Mouse (Mus musculus): ENCODE measurements around the gene Ablim1. TPM values are rescaled to one million over a fixed set of nuclear protein-coding genes. Genes with fewer than 3 reads are reported as not detected.

The Ablim1 gene
- total and polyA plus RNA-seq, 3 experiments, result 101 to 454 (median 418) TPM

- H3K27me3 ChIP-seq (ENCODE audit: control insufficient read depth, insufficient read depth, low read length), result no peaks in the 10 kb centered on the region
- H3K4me1 ChIP-seq (ENCODE audit: control insufficient read depth, insufficient read depth, low read length), result peaks cover 14% of the 10 kb centered on the region
- no peaks in the 10 kb centered on the region for H3K79me2 ChIP-seq (replicated peaks; ENCODE audit: control insufficient read depth, insufficient read depth, low read length)
- 27% methylated on average over 8 of the region's 8 CpGs for WGBS
- H3K36me3 ChIP-seq (ENCODE audit: control insufficient read depth, insufficient read depth, low read length), result no peaks in the 10 kb centered on the region
- no peak overlapping the region for H3K9ac ChIP-seq (ENCODE audit: low read depth, low read length)
- H3K4me3 ChIP-seq, result no peak overlapping the region
- intact Hi-C loops (cut with DNase I), result no loop called here
- peak; percentile 59 to 73 for DNase-seq
- H3K27ac ChIP-seq, result peak overlapping the region; percentile 84
- TF ChIP-seq EP300 (IDR thresholded peaks at IDR 0.05; ENCODE audit: insufficient read depth, low read depth, low read length), result peak; percentile 55; the same call in 1 of the 2 replicates
- peak; percentile 42 for TF ChIP-seq CTCF (IDR thresholded peaks at IDR 0.05)
- TF ChIP-seq POLR2A (IDR thresholded peaks at IDR 0.05; ENCODE audit: insufficient read depth, low read depth, low read length), result 0 out of 2 replicates have a peak, but pooled peaks have one; percentile 10
These were observed 286.2 kb downstream of the Ablim1 start for GRCm38 (mm10) chr19:57028327-57029179.

- Histone ChIP-seq H3K27me3 (ENCODE audit: control insufficient read depth, insufficient read depth, low read length) (no peaks in the 10 kb centered on the region), H3K4me3 (no peak overlapping the region), H3K9ac (ENCODE audit: low read depth, low read length) (no peak overlapping the region), H3K79me2 (replicated peaks; ENCODE audit: control insufficient read depth, insufficient read depth, low read length) (no peaks in the 10 kb centered on the region), H3K4me1 (ENCODE audit: control insufficient read depth, insufficient read depth, low read length) (peaks cover 14% of the 10 kb centered on the region), H3K27ac (no peak overlapping the region), H3K36me3 (ENCODE audit: control insufficient read depth, insufficient read depth, low read length) (no peaks in the 10 kb centered on the region)
- DNase-seq, result no peak
- WGBS, result 58% methylated on average over 4 of the region's 4 CpGs
- intact Hi-C loops (cut with DNase I), result no loop called here
- TF ChIP-seq CTCF (IDR thresholded peaks at IDR 0.05) (no peak), POLR2A (IDR thresholded peaks at IDR 0.05; ENCODE audit: insufficient read depth, low read depth, low read length) (no peak), EP300 (IDR thresholded peaks at IDR 0.05; ENCODE audit: insufficient read depth, low read depth, low read length) (no peak)
These were observed 288.2 kb downstream of the Ablim1 start for GRCm38 (mm10) chr19:57026501-57026900.

- H3K36me3 ChIP-seq (ENCODE audit: control insufficient read depth, insufficient read depth, low read length), result no peaks in the 10 kb centered on the region
- intact Hi-C loops (cut with DNase I), result no loop called here
- peaks cover 6% of the 10 kb centered on the region for H3K4me1 ChIP-seq (ENCODE audit: control insufficient read depth, insufficient read depth, low read length)
- no peak for DNase-seq
- no peaks in the 10 kb centered on the region for H3K27me3 ChIP-seq (ENCODE audit: control insufficient read depth, insufficient read depth, low read length)
- TF ChIP-seq POLR2A (IDR thresholded peaks at IDR 0.05; ENCODE audit: insufficient read depth, low read depth, low read length) (no peak), EP300 (IDR thresholded peaks at IDR 0.05; ENCODE audit: insufficient read depth, low read depth, low read length) (no peak), CTCF (IDR thresholded peaks at IDR 0.05) (no peak)
- H3K9ac ChIP-seq (ENCODE audit: low read depth, low read length), result no peak overlapping the region
- 63% methylated on average over 8 of the region's 8 CpGs for WGBS
- H3K79me2 ChIP-seq (replicated peaks; ENCODE audit: control insufficient read depth, insufficient read depth, low read length), result no peaks in the 10 kb centered on the region
- H3K27ac ChIP-seq, result peak overlapping the region; percentile 36
- H3K4me3 ChIP-seq, result no peak overlapping the region
These were observed 296.9 kb downstream of the Ablim1 start for GRCm38 (mm10) chr19:57017785-57018179.

GRCm38 (mm10) chr19:57016995-57017784 is 297.5 kb downstream of the Ablim1 start:
- H3K36me3 ChIP-seq (ENCODE audit: control insufficient read depth, insufficient read depth, low read length), result no peaks in the 10 kb centered on the region
- H3K27me3 ChIP-seq (ENCODE audit: control insufficient read depth, insufficient read depth, low read length), result no peaks in the 10 kb centered on the region
- intact Hi-C loops (cut with DNase I), result no loop called here
- no peaks in the 10 kb centered on the region for H3K79me2 ChIP-seq (replicated peaks; ENCODE audit: control insufficient read depth, insufficient read depth, low read length)
- 0 out of 2 replicates have a peak overlapping the region, but pooled peaks have one; percentile 12 for H3K4me3 ChIP-seq
- TF ChIP-seq EP300 (IDR thresholded peaks at IDR 0.05; ENCODE audit: insufficient read depth, low read depth, low read length) (no peak), CTCF (IDR thresholded peaks at IDR 0.05) (no peak), POLR2A (IDR thresholded peaks at IDR 0.05; ENCODE audit: insufficient read depth, low read depth, low read length) (no peak)
- H3K9ac ChIP-seq (ENCODE audit: low read depth, low read length), result no peak overlapping the region
- H3K27ac ChIP-seq, result peak overlapping the region; percentile 41
- peaks cover 6% of the 10 kb centered on the region for H3K4me1 ChIP-seq (ENCODE audit: control insufficient read depth, insufficient read depth, low read length)
- no peak for DNase-seq
- WGBS, result 28% methylated on average over 15 of the region's 15 CpGs

- Histone ChIP-seq H3K4me3 (no peak overlapping the region), H3K4me1 (ENCODE audit: control insufficient read depth, insufficient read depth, low read length) (peaks cover 6% of the 10 kb centered on the region), H3K27me3 (ENCODE audit: control insufficient read depth, insufficient read depth, low read length) (no peaks in the 10 kb centered on the region), H3K9ac (ENCODE audit: low read depth, low read length) (no peak overlapping the region), H3K27ac (no peak overlapping the region), H3K79me2 (replicated peaks; ENCODE audit: control insufficient read depth, insufficient read depth, low read length) (no peaks in the 10 kb centered on the region), H3K36me3 (ENCODE audit: control insufficient read depth, insufficient read depth, low read length) (no peaks in the 10 kb centered on the region)
- TF ChIP-seq CTCF (IDR thresholded peaks at IDR 0.05) (no peak), POLR2A (IDR thresholded peaks at IDR 0.05; ENCODE audit: insufficient read depth, low read depth, low read length) (no peak), EP300 (IDR thresholded peaks at IDR 0.05; ENCODE audit: insufficient read depth, low read depth, low read length) (no peak)
- intact Hi-C loops (cut with DNase I), result no loop called here
- DNase-seq, result peak in 1 of 2 experiments; percentile 30
- WGBS, result 77% methylated on average over 3 of the region's 3 CpGs
These were observed 299.9 kb downstream of the Ablim1 start for GRCm38 (mm10) chr19:57014808-57015207.

All from heart, adult 2 months (tissue).